In the genomic region with DNA sequence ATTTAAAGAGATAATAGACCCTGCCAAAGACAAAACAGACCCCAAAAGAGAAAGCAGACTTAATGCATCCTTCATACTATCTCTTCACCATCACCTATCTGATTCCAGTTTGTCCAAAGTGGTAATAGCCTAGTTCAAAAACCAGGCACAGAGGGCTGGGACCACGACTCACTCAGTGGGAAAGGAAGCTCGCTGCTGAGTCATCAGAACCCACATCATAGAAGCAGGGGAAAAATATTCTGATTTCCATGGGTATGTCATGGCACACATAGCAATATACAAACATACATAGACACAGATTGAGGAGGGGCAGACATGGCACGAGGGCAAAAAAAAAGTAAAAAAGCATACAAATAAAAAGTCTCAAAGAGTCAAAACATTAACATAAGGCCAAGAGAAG, we compare ENCODE assay signal across 19 mouse cellular contexts. TPM values are rescaled to one million over a fixed set of nuclear protein-coding genes. Genes with fewer than 3 reads are reported as not detected.
DNase-seq lines count a peak whose midpoint lies in the region; ATAC-seq and TF ChIP-seq lines count a peak whose summit lies in the region.
"Had no signal": no experiment of that assay in that cellular context is flagged by ENCODE, and none has a peak within 500 bp of the region (broad histone marks: within the 10 kb centered on the region; RNA-seq: fewer than 3 reads in every experiment).

No protein-coding gene starts in this region.

- no peak overlapping the region for H3K4me2 ChIP-seq in forebrain, embryonic 12.5 days
- H3K4me2 ChIP-seq in forebrain, postnatal 0 days (ENCODE audit: low read depth) = no peak overlapping the region
- H3K4me2 ChIP-seq in midbrain, embryonic 14.5 days (ENCODE audit: low read length) = no peak overlapping the region
- no peak overlapping the region for H3K4me2 ChIP-seq in liver, embryonic 12.5 days
- H3K4me2 ChIP-seq: embryonic facial prominence, embryonic 12.5 days; heart, embryonic 13.5 days; hindbrain, embryonic 15.5 days had no signal

- DNase-seq in forebrain, postnatal 0 days = no peak
- DNase-seq in midbrain, embryonic 10.5 days (ENCODE audit: low spot score) = no peak
- DNase-seq in midbrain, embryonic 14.5 days = no peak
- DNase-seq in NIH3T3 (ENCODE audit: low read depth) = peak; percentile 42
- DNase-seq: adrenal gland, postnatal 10 days; cerebellum, adult 11-12 months; cerebellum, adult 9-10 months; cerebellum, postnatal 25 days; gastrocnemius, postnatal 36 days; heart, adult 11 months; heart, postnatal 36 days had no signal

- no peak overlapping the region for H3K9ac ChIP-seq in forebrain, embryonic 12.5 days
- no peak overlapping the region for H3K9ac ChIP-seq in forebrain, postnatal 0 days
- H3K9ac ChIP-seq in midbrain, embryonic 14.5 days (replicated peaks; ENCODE audit: low read length) = no peak overlapping the region
- no peak overlapping the region for H3K9ac ChIP-seq in liver, embryonic 12.5 days
- H3K9ac ChIP-seq: embryonic facial prominence, embryonic 12.5 days; heart, embryonic 13.5 days; hindbrain, embryonic 15.5 days had no signal

- 84% methylated on average over 3 of the region's 3 CpGs for WGBS in forebrain, embryonic 12.5 days
- 79% methylated on average over 3 of the region's 3 CpGs for WGBS in forebrain, postnatal 0 days
- WGBS in midbrain, embryonic 10.5 days = 87% methylated on average over 3 of the region's 3 CpGs
- WGBS in midbrain, embryonic 14.5 days = 78% methylated on average over 3 of the region's 3 CpGs
- 66% methylated on average over 3 of the region's 3 CpGs for WGBS in liver, embryonic 12.5 days (ENCODE audit: insufficient replicate concordance)

- no peak for ATAC-seq in forebrain, embryonic 12.5 days (ENCODE audit: low FRiP score)
- ATAC-seq in forebrain, postnatal 0 days = no peak
- ATAC-seq in midbrain, embryonic 14.5 days (ENCODE audit: low FRiP score, low TSS enrichment) = no peak
- no peak for ATAC-seq in cerebellum, adult (ENCODE audit: insufficient number of reproducible peaks, low FRiP score, low TSS enrichment)
- ATAC-seq in liver, embryonic 12.5 days = no peak
- ATAC-seq: inflammation-experienced regulatory T-cells, adult 6 months had no signal

- TF ChIP-seq CTCF in forebrain, postnatal 0 days (IDR thresholded peaks at IDR 0.05; ENCODE audit: low read depth) = no peak

- H3K4me3 ChIP-seq in forebrain, embryonic 12.5 days (replicated peaks) = no peak overlapping the region
- no peak overlapping the region for H3K4me3 ChIP-seq in forebrain, postnatal 0 days (ENCODE audit: low read depth, low read length)
- no peak overlapping the region for H3K4me3 ChIP-seq in midbrain, embryonic 10.5 days
- H3K4me3 ChIP-seq in midbrain, embryonic 14.5 days (replicated peaks; ENCODE audit: low read depth, low read length) = no peak overlapping the region
- H3K4me3 ChIP-seq in liver, embryonic 12.5 days = no peak overlapping the region
- H3K4me3 ChIP-seq: embryonic facial prominence, embryonic 12.5 days; heart, embryonic 13.5 days; hindbrain, embryonic 15.5 days had no signal

- H3K27ac ChIP-seq in forebrain, embryonic 12.5 days = peak overlapping the region; percentile 14
- H3K27ac ChIP-seq in forebrain, postnatal 0 days (ENCODE audit: low read depth, low read length) = no peak overlapping the region
- peak overlapping the region; percentile 38; the same call in 1 of the 2 replicates for H3K27ac ChIP-seq in midbrain, embryonic 10.5 days (replicated peaks)
- H3K27ac ChIP-seq in midbrain, embryonic 14.5 days (replicated peaks; ENCODE audit: low read depth, low read length) = no peak overlapping the region
- H3K27ac ChIP-seq in liver, embryonic 12.5 days = no peak overlapping the region
- H3K27ac ChIP-seq: embryonic facial prominence, embryonic 12.5 days; heart, embryonic 13.5 days; hindbrain, embryonic 15.5 days had no signal

- no peaks in the 10 kb centered on the region for H3K36me3 ChIP-seq in forebrain, embryonic 12.5 days (replicated peaks)
- H3K36me3 ChIP-seq in forebrain, postnatal 0 days (ENCODE audit: insufficient read depth) = no peaks in the 10 kb centered on the region
- H3K36me3 ChIP-seq in midbrain, embryonic 10.5 days = no peaks in the 10 kb centered on the region
- no peaks in the 10 kb centered on the region for H3K36me3 ChIP-seq in midbrain, embryonic 14.5 days (ENCODE audit: control insufficient read depth, insufficient read depth, low read length)
- H3K36me3 ChIP-seq in liver, embryonic 12.5 days = no peaks in the 10 kb centered on the region
- H3K36me3 ChIP-seq: embryonic facial prominence, embryonic 12.5 days; G1E; heart, embryonic 13.5 days; hindbrain, embryonic 15.5 days had no signal

- no peaks in the 10 kb centered on the region for H3K9me3 ChIP-seq in forebrain, embryonic 12.5 days
- H3K9me3 ChIP-seq in forebrain, postnatal 0 days (ENCODE audit: low read length) = no peaks in the 10 kb centered on the region
- H3K9me3 ChIP-seq in midbrain, embryonic 10.5 days (replicated peaks) = no peaks in the 10 kb centered on the region
- H3K9me3 ChIP-seq in midbrain, embryonic 14.5 days (ENCODE audit: control insufficient read depth, low read length) = no peaks in the 10 kb centered on the region
- no peaks in the 10 kb centered on the region for H3K9me3 ChIP-seq in liver, embryonic 12.5 days (replicated peaks)
- H3K9me3 ChIP-seq: embryonic facial prominence, embryonic 12.5 days; G1E; heart, embryonic 13.5 days; hindbrain, embryonic 15.5 days had no signal

- H3K4me1 ChIP-seq in forebrain, embryonic 12.5 days = peaks cover 45% of the 10 kb centered on the region
- H3K4me1 ChIP-seq in forebrain, postnatal 0 days (ENCODE audit: insufficient read depth) = peaks cover 24% of the 10 kb centered on the region; the same call in 1 of the 2 replicates
- peaks cover 64% of the 10 kb centered on the region for H3K4me1 ChIP-seq in midbrain, embryonic 10.5 days
- peaks cover 19% of the 10 kb centered on the region for H3K4me1 ChIP-seq in midbrain, embryonic 14.5 days (ENCODE audit: control insufficient read depth, insufficient read depth, low read length)
- H3K4me1 ChIP-seq in liver, embryonic 12.5 days = peaks cover 91% of the 10 kb centered on the region

- no peaks in the 10 kb centered on the region for H3K27me3 ChIP-seq in forebrain, embryonic 12.5 days
- H3K27me3 ChIP-seq in forebrain, postnatal 0 days (ENCODE audit: insufficient read depth, low read length) = no peaks in the 10 kb centered on the region
- no peaks in the 10 kb centered on the region for H3K27me3 ChIP-seq in midbrain, embryonic 10.5 days (ENCODE audit: low read depth, poor library complexity, severe bottlenecking)
- H3K27me3 ChIP-seq in midbrain, embryonic 14.5 days (ENCODE audit: control insufficient read depth, insufficient read depth, low read length) = no peaks in the 10 kb centered on the region
- H3K27me3 ChIP-seq in liver, embryonic 12.5 days (replicated peaks) = no peaks in the 10 kb centered on the region
- H3K27me3 ChIP-seq: embryonic facial prominence, embryonic 12.5 days; heart, embryonic 13.5 days; hindbrain, embryonic 15.5 days had no signal

RNA-seq across cellular contexts. Expression of a gene that starts 53.7 kb away (rescaled TPM):
- polyA plus RNA-seq in forebrain, embryonic 12.5 days (2016; fragmentation: Nextera tagmentation; extraction: Ambion mirVana) = 109 and 111 TPM in 2 replicates
- total RNA-seq in forebrain, postnatal 0 days (2014; rRNA removed) = 94.9 and 101 TPM in 2 replicates
- polyA plus RNA-seq in forebrain, postnatal 0 days (2015; fragmentation: Nextera tagmentation; extraction: Ambion mirVana) = 59.7 and 85.9 TPM in 2 replicates
- 92.8 and 96.8 TPM in 2 replicates for polyA plus RNA-seq in midbrain, embryonic 10.5 days (2016; fragmentation: Nextera tagmentation; extraction: Ambion mirVana)
- 122 and 132 TPM in 2 replicates for polyA plus RNA-seq in midbrain, embryonic 14.5 days (2014; fragmentation: Nextera tagmentation; extraction: Ambion mirVana)
- polyA plus RNA-seq in liver, embryonic 12.5 days (2016; fragmentation: Nextera tagmentation; extraction: Ambion mirVana) = 25.6 and 26.8 TPM in 2 replicates

Comparison
In these comparisons a context has a peak if more than half of its experiments do, and no peak if none do; other contexts are left out.
1. H3K27ac ChIP-seq: peak in forebrain, embryonic 12.5 days (single experiment) and midbrain, embryonic 10.5 days (single experiment); none in forebrain, postnatal 0 days (single experiment), midbrain, embryonic 14.5 days (single experiment) and liver, embryonic 12.5 days (single experiment).